Mouse (Mus musculus) forebrain, embryonic 14.5 days (tissue): ENCODE measurements around the gene Map3k13. TPM values are rescaled to one million over a fixed set of nuclear protein-coding genes. Genes with fewer than 3 reads are reported as not detected.
"Not testable (repeated sequence)": the region's sequence is repeated elsewhere in the genome, so short reads cannot be mapped to it uniquely, and the experiment has no call there.

Source experiments
- ATAC-seq: fragments of 200-750 bp; cut with Nextera tagmentation; 2 replicates; pipeline ENCODE4 v1.8.0; 2017; ENCODE audit warnings: mild to moderate bottlenecking, moderate library complexity
- DNase-seq: peaks from one replicate; pipeline ENCODE4 v3.0.0-alpha.2; 2015; ENCODE audit warnings: low spot score
- H3K27ac ChIP-seq: fragments of 300-500 bp; sonication (generic); 2 replicates; pipeline ENCODE4 v1.5.1; 2014; ENCODE audit warnings: low read depth, mild to moderate bottlenecking, control low read depth, low read length, moderate library complexity
- H3K27me3 ChIP-seq: fragments of 300-500 bp; sonication (generic); replicated peaks from 2 replicates; pipeline ENCODE4 v1.6.1; 2014; ENCODE audit warnings: low read length, control low read depth, mixed read lengths; ENCODE audit not compliant: control insufficient read depth, insufficient read depth
- H3K36me3 ChIP-seq: fragments of 300-500 bp; sonication (generic); 2 replicates; pipeline ENCODE4 v1.6.1; 2014; ENCODE audit warnings: low read length, control low read depth; ENCODE audit not compliant: control insufficient read depth, insufficient read depth
- H3K4me1 ChIP-seq: fragments of 300-500 bp; sonication (generic); 2 replicates; pipeline ENCODE4 v1.6.1; 2014; ENCODE audit warnings: antibody characterized with exemption, low read length, control low read depth; ENCODE audit not compliant: control insufficient read depth, insufficient read depth
- H3K4me2 ChIP-seq: fragments of 300-500 bp; sonication (generic); 2 replicates; pipeline ENCODE4 v1.6.1; 2014; ENCODE audit warnings: mild to moderate bottlenecking, control low read depth, low read length
- H3K4me3 ChIP-seq: fragments of 300-500 bp; sonication (generic); 2 replicates; pipeline ENCODE4 v1.5.1; 2014; ENCODE audit warnings: low read depth, low read length, control low read depth
- H3K9ac ChIP-seq: fragments of 300-500 bp; sonication (generic); 2 replicates; pipeline ENCODE4 v1.6.1; 2014; ENCODE audit warnings: mild to moderate bottlenecking, low read length, control low read depth, moderate library complexity
- H3K9me3 ChIP-seq: fragments of 300-500 bp; sonication (generic); replicated peaks from 2 replicates; pipeline ENCODE4 v1.6.1; 2016; ENCODE audit warnings: low read length, control low read depth, mixed read lengths; ENCODE audit not compliant: control insufficient read depth
- WGBS: fragments of 180-500 bp; shearing (Covaris S2); extraction: QIAGEN DNeasy Blood & Tissue Kit; methylation state at CpG from one replicate; pipeline ENCODE4 v1.1.7; 2014; 5-methylcytosine and 5-hydroxymethylcytosine counted together
- polyA plus RNA-seq: library from polyadenylated mRNA; unstranded; fragments of >200 nt; fragmentation: Nextera tagmentation; extraction: Ambion mirVana; gene quantifications from 2 replicates; pipeline ENCODE4 v1.2.1, GENCODE M21; 2014

Gene Map3k13
- polyA plus RNA-seq, 1 experiment from 2014 or later: 4.2 TPM

DNA sequence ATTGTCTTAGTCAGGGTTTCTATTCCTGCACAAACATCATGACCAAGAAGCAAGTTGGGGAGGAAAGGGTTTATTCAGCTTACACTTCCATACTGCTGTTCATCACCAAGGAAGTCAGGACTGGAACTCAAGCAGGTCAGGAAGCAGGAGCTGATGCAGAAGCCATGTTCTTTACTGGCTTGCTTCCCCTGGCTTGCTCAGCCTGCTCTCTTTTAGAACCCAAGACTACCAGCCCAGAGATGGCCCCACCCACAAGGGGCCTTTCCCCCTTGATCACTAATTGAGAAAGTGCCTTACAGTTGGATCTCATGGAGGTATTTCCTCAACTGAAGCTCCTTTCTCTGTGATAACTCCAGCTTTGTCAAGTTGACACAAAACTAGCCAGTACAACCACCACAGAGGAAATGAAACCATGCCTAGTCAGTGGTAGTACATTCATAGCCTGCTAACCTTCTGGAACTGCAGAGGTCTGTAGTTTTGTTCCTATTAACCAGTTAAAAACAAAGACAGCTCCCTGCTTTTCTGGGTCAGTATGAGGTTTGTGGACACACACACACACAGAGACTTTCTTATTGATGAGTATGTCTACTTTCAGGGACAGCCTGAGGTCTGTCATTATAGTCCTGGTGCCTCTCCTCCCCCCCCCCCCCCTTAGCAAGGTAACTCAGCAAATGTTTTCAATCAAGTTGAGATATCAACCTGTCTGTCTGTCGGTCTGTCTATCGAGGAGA lies 901 bp upstream of the Map3k13 start:
- H3K4me2 ChIP-seq: peak overlapping the region; percentile 75
- ATAC-seq, H3K27ac ChIP-seq, H3K9me3 ChIP-seq, H3K36me3 ChIP-seq, DNase-seq, H3K27me3 ChIP-seq: not testable (repeated sequence)
- peaks cover 11% of the 10 kb centered on the region for H3K4me1 ChIP-seq
- 47% methylated on average over 2 of the region's 2 CpGs for WGBS
- H3K9ac ChIP-seq: peak overlapping the region; percentile 89
- peak overlapping the region; percentile 83 for H3K4me3 ChIP-seq

DNA sequence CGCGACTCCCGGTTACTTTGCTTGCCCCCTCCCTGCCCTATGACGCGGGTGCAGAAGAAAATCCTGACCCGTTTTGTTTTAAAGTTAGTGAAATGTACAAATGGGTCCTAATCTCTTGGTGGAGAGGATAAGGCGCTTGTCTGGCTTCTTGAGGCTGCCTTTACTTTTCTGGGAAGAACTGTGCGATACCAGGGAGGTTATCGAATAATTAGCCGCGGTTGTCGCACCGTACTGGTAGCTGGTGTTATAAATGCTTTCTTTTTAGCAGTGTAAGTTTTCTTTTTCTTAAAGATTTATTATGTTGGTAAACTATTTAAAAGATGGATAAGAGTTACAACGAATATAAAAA lies 525 bp downstream of the Map3k13 start:
- Histone ChIP-seq H3K4me2 (peak overlapping the region; percentile 75), H3K9ac (peak overlapping the region; percentile 89), H3K4me3 (peak overlapping the region; percentile 83), H3K9me3 (no peaks in the 10 kb centered on the region), H3K27ac (peak overlapping the region; percentile 84; the same call in 1 of the 2 replicates), H3K4me1 (peaks cover 11% of the 10 kb centered on the region), H3K27me3 (no peaks in the 10 kb centered on the region), H3K36me3 (peaks cover 6% of the 10 kb centered on the region; the same call in 1 of the 2 replicates)
- WGBS: 2% methylated on average over 14 of the region's 14 CpGs
- ATAC-seq (no peak; the same call in 1 of the 2 replicates), DNase-seq (no peak)

DNA sequence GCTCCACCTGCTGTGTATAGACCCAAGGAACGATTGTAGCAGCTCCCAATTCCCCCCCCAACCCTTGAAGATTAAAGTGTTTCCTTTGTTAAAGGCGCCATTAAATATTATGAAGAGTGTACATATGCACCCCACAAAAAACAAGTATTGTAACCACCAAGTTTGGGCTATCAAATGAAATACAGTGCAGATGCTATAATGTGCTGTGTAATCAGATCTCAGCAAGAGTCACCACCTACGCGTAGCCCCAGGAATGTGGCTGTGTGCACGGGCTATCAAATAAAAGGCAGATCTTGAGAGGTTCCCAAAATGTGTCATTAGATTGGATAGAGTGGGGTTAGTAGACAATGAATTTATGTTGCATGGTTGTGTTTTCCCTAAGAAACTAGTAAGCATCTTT lies 925 bp downstream of the Map3k13 start:
- Histone ChIP-seq H3K4me3 (peak overlapping the region; percentile 83), H3K36me3 (peaks cover 6% of the 10 kb centered on the region; the same call in 1 of the 2 replicates), H3K4me2 (peak overlapping the region; percentile 75), H3K9ac (peak overlapping the region; percentile 89), H3K27me3 (no peaks in the 10 kb centered on the region), H3K4me1 (peaks cover 11% of the 10 kb centered on the region), H3K27ac (no peak overlapping the region), H3K9me3 (no peaks in the 10 kb centered on the region)
- DNase-seq (peak; percentile 29), ATAC-seq (peak; percentile 2; the same call in 1 of the 2 replicates)
- WGBS: 15% methylated on average over 5 of the region's 5 CpGs

DNA sequence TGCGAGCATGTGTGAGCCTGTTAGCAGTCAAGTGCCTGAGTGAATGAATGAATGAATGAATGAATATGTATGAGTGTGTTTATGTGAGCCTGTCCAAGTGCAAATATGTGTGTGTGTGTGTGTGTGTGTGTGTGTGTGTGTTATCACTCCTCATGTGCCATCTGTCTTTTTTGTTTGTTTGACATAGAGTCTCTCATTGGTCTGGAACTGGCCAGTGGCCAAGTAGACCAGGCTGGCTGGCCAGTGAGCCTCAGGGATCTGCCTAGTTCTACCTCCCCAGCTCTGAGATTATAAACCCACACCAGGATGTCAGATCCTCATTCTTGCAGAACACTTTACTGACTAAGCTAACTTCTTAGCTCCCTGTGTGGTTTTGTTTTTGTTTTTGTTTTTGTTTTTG lies 10.1 kb downstream of the Map3k13 start:
- Histone ChIP-seq H3K27ac (no peak overlapping the region), H3K9me3 (no peaks in the 10 kb centered on the region), H3K4me1 (no peaks in the 10 kb centered on the region), H3K4me3 (no peak overlapping the region), H3K9ac (no peak overlapping the region), H3K4me2 (no peak overlapping the region), H3K27me3 (no peaks in the 10 kb centered on the region), H3K36me3 (peaks cover 40% of the 10 kb centered on the region)
- 96% methylated on average over 1 of the region's 1 CpGs for WGBS
- no peak for ATAC-seq
- DNase-seq: peak; percentile 21

- Histone ChIP-seq H3K9me3 (no peaks in the 10 kb centered on the region), H3K4me1 (no peaks in the 10 kb centered on the region), H3K4me2 (no peak overlapping the region), H3K9ac (no peak overlapping the region), H3K27me3 (no peaks in the 10 kb centered on the region), H3K4me3 (no peak overlapping the region), H3K27ac (no peak overlapping the region), H3K36me3 (peaks cover 30% of the 10 kb centered on the region)
- no peak for ATAC-seq
- 96% methylated on average over 1 of the region's 1 CpGs for WGBS
- DNase-seq: no peak
Measured at GRCm38 (mm10) chr16:21806892-21807291, 12.7 kb downstream of the Map3k13 start.

GRCm38 (mm10) chr16:21807786-21808185 lies 13.6 kb downstream of the Map3k13 start:
- H3K36me3 ChIP-seq: peaks cover 24% of the 10 kb centered on the region
- 82% methylated on average over 7 of the region's 7 CpGs for WGBS
- H3K4me1 ChIP-seq, H3K27ac ChIP-seq, H3K9me3 ChIP-seq, H3K27me3 ChIP-seq, DNase-seq, H3K4me3 ChIP-seq, ATAC-seq, H3K4me2 ChIP-seq, H3K9ac ChIP-seq: not testable (repeated sequence)

- Histone ChIP-seq H3K4me3 (no peak overlapping the region), H3K9ac (no peak overlapping the region), H3K4me2 (no peak overlapping the region), H3K27ac (no peak overlapping the region), H3K27me3 (no peaks in the 10 kb centered on the region), H3K36me3 (peaks cover 8% of the 10 kb centered on the region), H3K9me3 (no peaks in the 10 kb centered on the region), H3K4me1 (no peaks in the 10 kb centered on the region)
- no peak for ATAC-seq
- no peak for DNase-seq
- 75% methylated on average over 6 of the region's 6 CpGs for WGBS
Measured at GRCm38 (mm10) chr16:21813164-21813834, 19.2 kb downstream of the Map3k13 start.

DNA sequence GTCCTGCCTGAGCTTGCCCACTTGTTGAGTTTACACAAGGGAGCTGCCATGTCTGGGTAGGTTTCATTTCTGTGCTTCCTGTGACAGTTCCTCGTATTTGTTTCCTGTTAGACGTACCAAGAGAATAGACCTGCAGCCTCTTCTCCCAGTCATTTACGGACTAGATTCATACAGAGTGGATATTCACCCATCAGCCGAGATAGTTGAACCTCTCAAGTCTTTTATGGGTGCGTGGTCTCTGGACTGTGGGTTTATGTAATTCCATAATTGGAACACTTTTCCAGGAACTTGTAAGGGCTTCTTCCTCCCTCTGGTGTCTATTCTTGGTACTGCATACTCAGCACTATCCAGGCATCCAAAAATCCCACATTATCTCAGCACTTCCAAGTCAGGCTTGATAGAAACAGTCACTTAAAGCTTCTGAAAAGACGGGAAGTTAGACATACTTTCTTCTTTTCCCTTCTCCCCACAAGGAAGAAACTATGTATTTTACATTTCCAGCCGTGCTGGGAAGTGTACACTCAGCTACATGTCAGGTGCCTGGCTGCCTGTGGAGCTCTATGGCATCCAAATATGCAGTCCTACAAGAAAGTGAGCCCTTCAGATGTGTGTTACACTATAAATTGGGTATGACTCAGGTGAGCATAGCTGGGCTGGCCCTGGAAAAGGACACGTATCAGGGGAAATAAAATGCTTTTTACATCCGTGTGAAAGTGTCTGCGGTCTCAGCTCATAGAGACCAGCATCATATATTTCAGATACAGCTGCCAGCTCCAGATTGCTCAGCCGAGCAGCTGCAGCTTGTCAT lies 20.9 kb downstream of the Map3k13 start:
- Histone ChIP-seq H3K9me3 (no peaks in the 10 kb centered on the region), H3K9ac (peak overlapping the region; percentile 21; the same call in 1 of the 2 replicates), H3K4me2 (no peak overlapping the region), H3K4me3 (no peak overlapping the region), H3K27me3 (no peaks in the 10 kb centered on the region), H3K36me3 (peaks cover 3% of the 10 kb centered on the region; the same call in 1 of the 2 replicates), H3K27ac (no peak overlapping the region), H3K4me1 (no peaks in the 10 kb centered on the region)
- ATAC-seq: peak; percentile 40; the same call in 1 of the 2 replicates
- 74% methylated on average over 11 of the region's 11 CpGs for WGBS
- peak; percentile 79 for DNase-seq
